9 mouse cellular contexts compared by ENCODE assay signal in genomic region chr10:80161522-80162242, GRCm38 (mm10). TPM values are rescaled to one million over a fixed set of nuclear protein-coding genes. Genes with fewer than 3 reads are reported as not detected.
A peak's percentile ranks its signal among the peaks of the same experiment; 100 is the strongest.
DNase-seq lines count a peak whose midpoint lies in the region; ATAC-seq and TF ChIP-seq lines count a peak whose summit lies in the region.
"Had no signal": no experiment of that assay in that cellular context is flagged by ENCODE, and none has a peak within 500 bp of the region (broad histone marks: within the 10 kb centered on the region; RNA-seq: fewer than 3 reads in every experiment).

No protein-coding gene starts in this region.

- TF ChIP-seq CTCF in testis, adult 2 months (IDR thresholded peaks at IDR 0.05; ENCODE audit: control insufficient read depth, insufficient read depth, insufficient replicate concordance, low read depth, low read length), result no peak
- no peak for TF ChIP-seq CTCF in liver, embryonic 14.5 days (IDR thresholded peaks at IDR 0.05; ENCODE audit: low read depth)
- no peak for TF ChIP-seq CTCF in small intestine, adult 2 months (IDR thresholded peaks at IDR 0.05; ENCODE audit: extremely low read depth, insufficient read length, insufficient replicate concordance, low read depth, low read length)

- TF ChIP-seq POLR2A in testis, adult 2 months (IDR thresholded peaks at IDR 0.05; ENCODE audit: control insufficient read depth, low read depth, low read length), result no peak
- no peak for TF ChIP-seq POLR2A in small intestine, adult 2 months (IDR thresholded peaks at IDR 0.05; ENCODE audit: low read depth, low read length)

- peak overlapping the region; percentile 55; the same call in 1 of the 2 replicates for H3K9ac ChIP-seq in embryonic facial prominence, embryonic 14.5 days (ENCODE audit: low read depth, low read length)
- H3K9ac ChIP-seq in liver, embryonic 14.5 days (replicated peaks), result peak overlapping the region; percentile 62

- no peak for TF ChIP-seq EP300 in liver, embryonic 14.5 days (IDR thresholded peaks at IDR 0.05; ENCODE audit: low read depth)

- H3K27me3 ChIP-seq in testis, adult 2 months (ENCODE audit: control insufficient read depth, insufficient read depth, low read length), result no peaks in the 10 kb centered on the region
- no peaks in the 10 kb centered on the region for H3K27me3 ChIP-seq in embryonic facial prominence, embryonic 14.5 days (replicated peaks; ENCODE audit: control insufficient read depth, insufficient read depth, low read length)
- no peaks in the 10 kb centered on the region for H3K27me3 ChIP-seq in liver, embryonic 14.5 days (ENCODE audit: control insufficient read depth, insufficient read depth, low read length)
- no peaks in the 10 kb centered on the region for H3K27me3 ChIP-seq in small intestine, adult 2 months (ENCODE audit: control insufficient read depth, insufficient read depth, low read length)

- WGBS in embryonic facial prominence, embryonic 14.5 days, result 15% methylated on average over 7 of the region's 7 CpGs
- whole genome bisulfite sequencing in liver, embryonic 14.5 days (ENCODE audit: insufficient replicate concordance), result 35% methylated on average over 7 of the region's 7 CpGs
- WGBS in small intestine, adult 2 months, result 19% methylated on average over 7 of the region's 7 CpGs

- peak overlapping the region; percentile 23 for H3K27ac ChIP-seq in testis, adult 2 months (ENCODE audit: control insufficient read depth, insufficient read depth, low read depth, low read length)
- peak overlapping the region; percentile 94 for H3K27ac ChIP-seq in embryonic facial prominence, embryonic 14.5 days (replicated peaks; ENCODE audit: low read depth, low read length)
- peak overlapping the region; percentile 63 for H3K27ac ChIP-seq in liver, embryonic 14.5 days
- peak overlapping the region; percentile 81 for H3K27ac ChIP-seq in small intestine, adult 2 months (ENCODE audit: insufficient read depth, low read depth, low read length)

- ATAC-seq in embryonic facial prominence, embryonic 14.5 days (ENCODE audit: low read depth), result peak; percentile 16
- ATAC-seq in liver, embryonic 14.5 days (ENCODE audit: insufficient read depth), result no peak
- no peak for ATAC-seq in granulocyte monocyte progenitor cell, adult 5-6 weeks (replicated peaks; ENCODE audit: poor library complexity, severe bottlenecking)

- H3K4me2 ChIP-seq in embryonic facial prominence, embryonic 14.5 days (ENCODE audit: low read depth, low read length), result peak overlapping the region; percentile 67
- H3K4me2 ChIP-seq in liver, embryonic 14.5 days (ENCODE audit: low read depth), result peak overlapping the region; percentile 75

- DNase-seq in testis, postnatal 10 days (ENCODE audit: low spot score), result no peak
- DNase-seq in embryonic facial prominence, embryonic 14.5 days (ENCODE audit: low spot score), result peak; percentile 91
- DNase-seq in induced T-regulatory cell, adult 2 months (ENCODE audit: low read depth), result peak; percentile 57
- DNase-seq in liver, embryonic 14.5 days (ENCODE audit: low read depth in 3 of 3, low spot score in 3 of 3), result no peak
- DNase-seq in spleen, adult 12 weeks (ENCODE audit: low spot score), result no peak

- no peak overlapping the region for H3K4me3 ChIP-seq in testis, adult 2 months (ENCODE audit: control insufficient read depth, low read depth, low read length)
- peak overlapping the region; percentile 42 for H3K4me3 ChIP-seq in embryonic facial prominence, embryonic 14.5 days (ENCODE audit: low read depth, low read length)
- H3K4me3 ChIP-seq in liver, embryonic 14.5 days (ENCODE audit: insufficient read depth in 1 of 2, low read depth in 2 of 2, low read length in 2 of 2), result peak overlapping the region in 1 of 2 experiments; percentile 60; a peak in 2 of 4 replicates
- H3K4me3 ChIP-seq in small intestine, adult 2 months (ENCODE audit: low read depth, low read length), result peak overlapping the region; percentile 27

- peaks cover 43% of the 10 kb centered on the region for H3K4me1 ChIP-seq in testis, adult 2 months (ENCODE audit: control insufficient read depth, insufficient read depth, low read length)
- H3K4me1 ChIP-seq in embryonic facial prominence, embryonic 14.5 days (ENCODE audit: control insufficient read depth, insufficient read depth, low read length), result peaks cover 57% of the 10 kb centered on the region
- peaks cover 47 to 51% of the 10 kb centered on the region in 2 experiments for H3K4me1 ChIP-seq in liver, embryonic 14.5 days (replicated peaks; ENCODE audit: control insufficient read depth in 2 of 2, insufficient read depth in 2 of 2, low read length in 1 of 2)
- H3K4me1 ChIP-seq in small intestine, adult 2 months (ENCODE audit: control insufficient read depth, insufficient read depth, insufficient read length, low read length), result peaks cover 61% of the 10 kb centered on the region

- no peaks in the 10 kb centered on the region for H3K9me3 ChIP-seq in embryonic facial prominence, embryonic 14.5 days (ENCODE audit: control insufficient read depth, low read length)
- H3K9me3 ChIP-seq in liver, embryonic 14.5 days (ENCODE audit: control insufficient read depth, low read length), result no peaks in the 10 kb centered on the region

- H3K36me3 ChIP-seq in testis, adult 2 months (ENCODE audit: control insufficient read depth, insufficient read depth, low read length), result no peaks in the 10 kb centered on the region
- peaks cover 10% of the 10 kb centered on the region for H3K36me3 ChIP-seq in embryonic facial prominence, embryonic 14.5 days (ENCODE audit: control insufficient read depth, insufficient read depth, low read length)
- peaks cover 9% of the 10 kb centered on the region for H3K36me3 ChIP-seq in liver, embryonic 14.5 days (replicated peaks; ENCODE audit: control insufficient read depth, insufficient read depth, low read depth)
- H3K36me3 ChIP-seq in small intestine, adult 2 months (ENCODE audit: control insufficient read depth, insufficient read depth, low read length), result peaks cover 10% of the 10 kb centered on the region

RNA-seq across cellular contexts. Expression of gene Cirbp, which starts 4.1 kb away (rescaled TPM):
- polyA plus RNA-seq in testis, adult 2 months (2012; rRNA removed), result 105 and 127 TPM in 2 replicates
- polyA plus RNA-seq in embryonic facial prominence, embryonic 14.5 days (2014; fragmentation: Nextera tagmentation; extraction: Ambion mirVana), result 59.7 and 88.3 TPM in 2 replicates
- polyA plus RNA-seq in liver, embryonic 14.5 days (2012; rRNA removed), result 19.4 and 19.8 TPM in 2 replicates
- polyA plus RNA-seq in liver, embryonic 14.5 days (2014; fragmentation: Nextera tagmentation; extraction: Ambion mirVana), result 10.1 and 10.7 TPM in 2 replicates
- 18.5 and 48.0 TPM in 2 replicates for polyA plus RNA-seq in small intestine, adult 2 months (2012; rRNA removed)
- total RNA-seq in granulocyte monocyte progenitor cell, adult 5-6 weeks (2014; fragmentation: Nextera tagmentation), result 25.3 and 70.7 TPM in 2 replicates
- 36.8 and 40.7 TPM in 2 replicates for total RNA-seq in granulocyte monocyte progenitor cell, adult 5-6 weeks (2017)

RNA-seq across cellular contexts. Expression of gene 1600002K03Rik, which starts 11.1 kb away (rescaled TPM):
- 7.4 and 7.9 TPM in 2 replicates for polyA plus RNA-seq in testis, adult 2 months (2012; rRNA removed)
- 11.0 and 13.1 TPM in 2 replicates for polyA plus RNA-seq in embryonic facial prominence, embryonic 14.5 days (2014; fragmentation: Nextera tagmentation; extraction: Ambion mirVana)
- 6.8 and 6.9 TPM in 2 replicates for polyA plus RNA-seq in liver, embryonic 14.5 days (2012; rRNA removed)
- 10.6 and 13.2 TPM in 2 replicates for polyA plus RNA-seq in liver, embryonic 14.5 days (2014; fragmentation: Nextera tagmentation; extraction: Ambion mirVana)
- 6.8 and 9.0 TPM in 2 replicates for polyA plus RNA-seq in small intestine, adult 2 months (2012; rRNA removed)
- total RNA-seq in granulocyte monocyte progenitor cell, adult 5-6 weeks (2014; fragmentation: Nextera tagmentation), result 17.2 and 43.4 TPM in 2 replicates
- total RNA-seq in granulocyte monocyte progenitor cell, adult 5-6 weeks (2017), result 11.2 and 11.5 TPM in 2 replicates

RNA-seq across cellular contexts. Expression of gene Midn, which starts 13.6 kb away (rescaled TPM):
- polyA plus RNA-seq in testis, adult 2 months (2012; rRNA removed), result 70.1 and 79.2 TPM in 2 replicates
- polyA plus RNA-seq in embryonic facial prominence, embryonic 14.5 days (2014; fragmentation: Nextera tagmentation; extraction: Ambion mirVana), result 34.2 and 37.0 TPM in 2 replicates
- polyA plus RNA-seq in liver, embryonic 14.5 days (2012; rRNA removed), result 9.1 and 10.3 TPM in 2 replicates
- polyA plus RNA-seq in liver, embryonic 14.5 days (2014; fragmentation: Nextera tagmentation; extraction: Ambion mirVana), result 5.1 and 5.7 TPM in 2 replicates
- 151 and 372 TPM in 2 replicates for polyA plus RNA-seq in small intestine, adult 2 months (2012; rRNA removed)
- total RNA-seq in granulocyte monocyte progenitor cell, adult 5-6 weeks (2014; fragmentation: Nextera tagmentation), result 26.7 and 36.8 TPM in 2 replicates
- total RNA-seq in granulocyte monocyte progenitor cell, adult 5-6 weeks (2017), result 10.0 and 17.4 TPM in 2 replicates

RNA-seq across cellular contexts. Expression of gene Efna2, which starts 17.6 kb away (rescaled TPM):
- 1.1 and 1.4 TPM in 2 replicates for polyA plus RNA-seq in testis, adult 2 months (2012; rRNA removed)
- polyA plus RNA-seq in embryonic facial prominence, embryonic 14.5 days (2014; fragmentation: Nextera tagmentation; extraction: Ambion mirVana), result 20.9 and 23.6 TPM in 2 replicates
- polyA plus RNA-seq in liver, embryonic 14.5 days (2012; rRNA removed), result 0.40 and 0.47 TPM in 2 replicates
- polyA plus RNA-seq in liver, embryonic 14.5 days (2014; fragmentation: Nextera tagmentation; extraction: Ambion mirVana), result 0.51 and 0.52 TPM in 2 replicates
- polyA plus RNA-seq in small intestine, adult 2 months (2012; rRNA removed), result 1.5 and 1.8 TPM in 2 replicates
- total RNA-seq in granulocyte monocyte progenitor cell, adult 5-6 weeks (2014; fragmentation: Nextera tagmentation), result not detected in 2 replicates
- total RNA-seq in granulocyte monocyte progenitor cell, adult 5-6 weeks (2017), result 0.05 TPM in 1 of 2 replicates, not detected in the other
- total RNA-seq: common myeloid progenitor, adult 5-6 weeks had no signal

RNA-seq across cellular contexts. Expression of gene Cbarp, which starts 21.0 kb away (rescaled TPM):
- polyA plus RNA-seq in testis, adult 2 months (2012; rRNA removed), result 3.8 and 5.1 TPM in 2 replicates
- 7.3 and 9.0 TPM in 2 replicates for polyA plus RNA-seq in embryonic facial prominence, embryonic 14.5 days (2014; fragmentation: Nextera tagmentation; extraction: Ambion mirVana)
- polyA plus RNA-seq in liver, embryonic 14.5 days (2012; rRNA removed), result 1.8 and 2.2 TPM in 2 replicates
- polyA plus RNA-seq in liver, embryonic 14.5 days (2014; fragmentation: Nextera tagmentation; extraction: Ambion mirVana), result 0.42 and 1.1 TPM in 2 replicates
- polyA plus RNA-seq in small intestine, adult 2 months (2012; rRNA removed), result 3.7 and 6.6 TPM in 2 replicates
- total RNA-seq in granulocyte monocyte progenitor cell, adult 5-6 weeks (2014; fragmentation: Nextera tagmentation), result 0.73 and 5.3 TPM in 2 replicates
- 0.36 TPM in 1 of 2 replicates, not detected in the other for total RNA-seq in granulocyte monocyte progenitor cell, adult 5-6 weeks (2017)

Comparison
In these comparisons a context has a peak if more than half of its experiments do, and no peak if none do; other contexts are left out.
1. H3K27ac ChIP-seq: peak in every context shown above with its lines; median percentile 94 in embryonic facial prominence, embryonic 14.5 days; 81 in small intestine, adult 2 months; 63 in liver, embryonic 14.5 days; 23 in testis, adult 2 months.
2. DNase-seq: peak in embryonic facial prominence, embryonic 14.5 days (single experiment) and induced T-regulatory cell, adult 2 months (single experiment); none in testis, postnatal 10 days (single experiment), liver, embryonic 14.5 days (0 of 3) and spleen, adult 12 weeks (single experiment).